21 mouse cellular contexts compared by ENCODE assay signal in genomic region chr8:119935541-119935940, GRCm38 (mm10). TPM values are rescaled to one million over a fixed set of nuclear protein-coding genes. Genes with fewer than 3 reads are reported as not detected.
DNase-seq lines count a peak whose midpoint lies in the region; ATAC-seq lines count a peak whose summit lies in the region.
"Had no signal": no experiment of that assay in that cellular context is flagged by ENCODE, and none has a peak within 500 bp of the region (broad histone marks: within the 10 kb centered on the region; RNA-seq: fewer than 3 reads in every experiment).

No protein-coding gene starts in this region.

- H3K27me3 ChIP-seq in heart, embryonic 11.5 days (ENCODE audit: control insufficient read depth, insufficient read depth, low read length): no peaks in the 10 kb centered on the region
- no peaks in the 10 kb centered on the region for H3K27me3 ChIP-seq in heart, embryonic 14.5 days (ENCODE audit: control insufficient read depth, insufficient read depth, low read length)
- H3K27me3 ChIP-seq: limb, embryonic 12.5 days; midbrain, embryonic 13.5 days had no signal

- H3K36me3 ChIP-seq in heart, embryonic 11.5 days (ENCODE audit: control insufficient read depth, insufficient read depth, low read length): peaks cover 9% of the 10 kb centered on the region
- H3K36me3 ChIP-seq in heart, embryonic 14.5 days (ENCODE audit: control insufficient read depth, insufficient read depth, low read length): peaks cover 60% of the 10 kb centered on the region

- no peak overlapping the region for H3K9ac ChIP-seq in heart, embryonic 11.5 days (ENCODE audit: low read depth, low read length)
- H3K9ac ChIP-seq in heart, embryonic 14.5 days (ENCODE audit: low read length): no peak overlapping the region
- H3K9ac ChIP-seq: limb, embryonic 12.5 days; liver, embryonic 14.5 days; midbrain, embryonic 13.5 days had no signal

- H3K27ac ChIP-seq in heart, embryonic 11.5 days (ENCODE audit: low read depth, low read length): no peak overlapping the region
- peak overlapping the region in 1 of 2 experiments; percentile 57; a peak in 3 of 4 replicates for H3K27ac ChIP-seq in heart, embryonic 14.5 days (replicated peaks in 1 of 2; ENCODE audit: control insufficient read depth in 1 of 2, insufficient read depth in 1 of 2, low read depth in 2 of 2, low read length in 2 of 2)
- H3K27ac ChIP-seq: embryonic facial prominence, embryonic 10.5 days; gastrocnemius, adult 2 months; hindbrain, postnatal 0 days; limb, embryonic 12.5 days; liver, embryonic 14.5 days; midbrain, embryonic 13.5 days had no signal

- no peak overlapping the region for H3K4me3 ChIP-seq in heart, embryonic 11.5 days (ENCODE audit: low read depth, low read length)
- H3K4me3 ChIP-seq in heart, embryonic 14.5 days (ENCODE audit: control insufficient read depth in 1 of 2, insufficient read depth in 1 of 2, low read depth in 1 of 2, low read length in 2 of 2): no peak overlapping the region
- H3K4me3 ChIP-seq: embryonic facial prominence, embryonic 10.5 days; gastrocnemius, adult 2 months; limb, embryonic 12.5 days; midbrain, embryonic 13.5 days had no signal

- ATAC-seq in heart, embryonic 11.5 days (replicated peaks; ENCODE audit: insufficient number of reproducible peaks, low FRiP score, low TSS enrichment): no peak
- no peak for ATAC-seq in heart, embryonic 14.5 days (ENCODE audit: insufficient number of reproducible peaks, insufficient read depth, low FRiP score, low read depth)
- ATAC-seq in hematopoietic stem cell, adult 5-6 weeks (replicated peaks in 1 of 2; ENCODE audit: insufficient read depth in 1 of 2, low FRiP score in 2 of 2, low TSS enrichment in 1 of 2, low read depth in 1 of 2, poor library complexity in 2 of 2, severe bottlenecking in 2 of 2): peak; percentile 61 to 72
- no peak for ATAC-seq in activated CD4-positive, CD25-positive, alpha-beta regulatory T cell, adult 4 months
- ATAC-seq: hindbrain, postnatal 0 days; intestine, postnatal 0 days; midbrain, embryonic 13.5 days had no signal

- no peak overlapping the region for H3K4me2 ChIP-seq in heart, embryonic 11.5 days
- H3K4me2 ChIP-seq in heart, embryonic 14.5 days (ENCODE audit: low read length): peak overlapping the region; percentile 34
- H3K4me2 ChIP-seq: limb, embryonic 12.5 days; midbrain, embryonic 13.5 days had no signal

- 37% methylated on average over 6 of the region's 6 CpGs for WGBS in heart, embryonic 11.5 days (ENCODE audit: insufficient replicate concordance)
- WGBS in heart, embryonic 14.5 days: 19% methylated on average over 6 of the region's 6 CpGs

- H3K9me3 ChIP-seq in heart, embryonic 11.5 days (replicated peaks; ENCODE audit: control insufficient read depth, low read length): no peaks in the 10 kb centered on the region
- no peaks in the 10 kb centered on the region for H3K9me3 ChIP-seq in heart, embryonic 14.5 days (ENCODE audit: control insufficient read depth, low read length)
- H3K9me3 ChIP-seq: embryonic facial prominence, embryonic 10.5 days; G1E; limb, embryonic 12.5 days; midbrain, embryonic 13.5 days had no signal

- DNase-seq in heart, adult 11 months: peak; percentile 91
- peak; percentile 52 to 70 for DNase-seq in kidney, postnatal 36 days
- DNase-seq in kidney, adult 18-20 months: no peak
- DNase-seq in frontal cortex, postnatal 36 days (ENCODE audit: low spot score in 2 of 2): no peak
- DNase-seq: adrenal gland, postnatal 36 days; gastrocnemius, adult 2 months; spleen, adult 18-20 months; thymus, adult 18-20 months had no signal

- peaks cover 14% of the 10 kb centered on the region for H3K4me1 ChIP-seq in heart, embryonic 11.5 days (ENCODE audit: control insufficient read depth, insufficient read depth, low read length)
- H3K4me1 ChIP-seq in heart, embryonic 14.5 days (ENCODE audit: control insufficient read depth in 2 of 2, insufficient read depth in 2 of 2, low read length in 2 of 2): peaks cover 16 to 29% of the 10 kb centered on the region in 2 experiments
- H3K4me1 ChIP-seq: embryonic facial prominence, embryonic 10.5 days; limb, embryonic 12.5 days had no signal

RNA-seq across cellular contexts. Expression of gene Gm20388, which starts 24.9 kb away (rescaled TPM):
- polyA plus RNA-seq in heart, embryonic 11.5 days (2014; fragmentation: Nextera tagmentation; extraction: Ambion mirVana): 6.4 TPM in 1 of 2 replicates, not detected in the other
- polyA plus RNA-seq in heart, embryonic 14.5 days (2014; fragmentation: Nextera tagmentation; extraction: Ambion mirVana): not detected in 2 replicates
- 18.4 and 33.8 TPM in 2 replicates for total RNA-seq in hematopoietic stem cell, adult 5-6 weeks (2017)
- polyA plus RNA-seq in activated CD4-positive, CD25-positive, alpha-beta regulatory T cell, adult 4 months (2017; shearing (Covaris generic)): 10 to 100 TPM in 1 of 2 experiments, 1 to 10 TPM in 1; 9.9 to 12.3 TPM
- polyA plus RNA-seq: forebrain, embryonic 11.5 days; hindbrain, postnatal 0 days; intestine, postnatal 0 days; limb, embryonic 12.5 days; lung, embryonic 16.5 days had no signal

RNA-seq across cellular contexts. Expression of gene Usp10, which starts 25.4 kb away (rescaled TPM):
- polyA plus RNA-seq in heart, embryonic 11.5 days (2014; fragmentation: Nextera tagmentation; extraction: Ambion mirVana): 99.2 and 104 TPM in 2 replicates
- 66.9 and 68.0 TPM in 2 replicates for polyA plus RNA-seq in heart, embryonic 14.5 days (2014; fragmentation: Nextera tagmentation; extraction: Ambion mirVana)
- 41.0 and 65.4 TPM in 2 replicates for total RNA-seq in hematopoietic stem cell, adult 5-6 weeks (2017)
- polyA plus RNA-seq in activated CD4-positive, CD25-positive, alpha-beta regulatory T cell, adult 4 months (2017; shearing (Covaris generic)): 10 to 100 TPM; 41.6 to 48.6 TPM

RNA-seq across cellular contexts. Expression of gene Crispld2, which starts 56.7 kb away (rescaled TPM):
- 1.7 and 2.8 TPM in 2 replicates for polyA plus RNA-seq in heart, embryonic 11.5 days (2014; fragmentation: Nextera tagmentation; extraction: Ambion mirVana)
- 1.2 and 1.8 TPM in 2 replicates for polyA plus RNA-seq in heart, embryonic 14.5 days (2014; fragmentation: Nextera tagmentation; extraction: Ambion mirVana)
- total RNA-seq in hematopoietic stem cell, adult 5-6 weeks (2017): 2.1 and 6.6 TPM in 2 replicates
- polyA plus RNA-seq in activated CD4-positive, CD25-positive, alpha-beta regulatory T cell, adult 4 months (2017; shearing (Covaris generic)): not detected

Comparison
In these comparisons a context has a peak if more than half of its experiments do, and no peak if none do; other contexts are left out.
1. DNase-seq: peak in heart, adult 11 months (single experiment) and kidney, postnatal 36 days (2 of 2); none in kidney, adult 18-20 months (single experiment) and frontal cortex, postnatal 36 days (0 of 2).
2. ATAC-seq: peak in hematopoietic stem cell, adult 5-6 weeks (2 of 2); none in heart, embryonic 11.5 days (single experiment), heart, embryonic 14.5 days (single experiment) and activated CD4-positive, CD25-positive, alpha-beta regulatory T cell, adult 4 months (single experiment).